Mouse (Mus musculus) thymus, adult 2 months (tissue): Measurements from ENCODE around the gene Smu1.

Experiments
- CTCF ChIP-seq: fragments of 200-500 bp; IDR thresholded peaks from 2 replicates; pipeline ENCODE4 v1.5.1; 2012; ENCODE audit warnings: mild to moderate bottlenecking, control low read depth, low read length, moderate library complexity, borderline replicate concordance; ENCODE audit not compliant: control insufficient read depth, poor library complexity, insufficient read depth; ENCODE audit errors: extremely low read depth
- POLR2A ChIP-seq: fragments of 200-500 bp; IDR thresholded peaks from 2 replicates; pipeline ENCODE4 v1.6.1; 2012; ENCODE audit warnings: mild to moderate bottlenecking, low read length, control low read depth, moderate library complexity; ENCODE audit not compliant: control insufficient read depth, poor library complexity, insufficient read depth; ENCODE audit errors: extremely low read depth

DNA sequence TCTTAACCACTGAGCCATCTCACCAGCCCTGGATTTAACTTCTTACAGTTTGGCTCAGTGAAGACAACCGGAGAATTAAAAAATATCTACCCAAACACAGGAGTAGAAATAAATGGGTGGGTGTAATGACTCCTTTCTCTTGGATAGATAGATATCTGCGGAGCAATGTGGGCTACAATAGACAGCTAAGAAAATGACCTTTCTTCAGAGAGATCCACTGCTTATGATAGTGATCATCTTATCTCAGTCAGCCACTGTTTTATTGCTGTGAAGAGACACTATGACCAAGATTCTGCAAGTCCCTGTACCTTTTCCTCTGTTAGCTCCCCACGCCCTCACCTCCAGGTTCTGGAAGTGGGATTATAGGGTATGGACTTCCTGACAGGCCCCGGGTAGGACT is 25.3 kb upstream of the Smu1 start:
- no peak for TF ChIP-seq CTCF
- no peak for TF ChIP-seq POLR2A
